Mouse (Mus musculus) stomach, postnatal 0 days (tissue): ENCODE data around the gene Sumf1. TPM values are rescaled to one million over a fixed set of nuclear protein-coding genes. Genes with fewer than 3 reads are reported as not detected.

Experiments
- ATAC-seq: fragments of 200-750 bp; cut with Nextera tagmentation; 2 replicates; pipeline ENCODE4 v1.8.0; 2017; ENCODE audit not compliant: low FRiP score, low TSS enrichment
- DNase-seq: peaks from one replicate; pipeline ENCODE4 v3.0.0-alpha.2; 2016; ENCODE audit warnings: low spot score
- H3K27ac ChIP-seq: fragments of 300-500 bp; sonication (generic); replicated peaks from 2 replicates; pipeline ENCODE4 v1.5.1; 2014; ENCODE audit warnings: mild to moderate bottlenecking, control low read depth
- H3K27me3 ChIP-seq: fragments of 300-500 bp; sonication (generic); 2 replicates; pipeline ENCODE4 v1.6.1; 2014; ENCODE audit warnings: low read length; ENCODE audit not compliant: control insufficient read depth, insufficient read depth
- H3K36me3 ChIP-seq: fragments of 300-500 bp; sonication (generic); 2 replicates; pipeline ENCODE4 v1.6.1; 2014; ENCODE audit warnings: low read length, mixed read lengths; ENCODE audit not compliant: control insufficient read depth, insufficient read depth
- H3K4me1 ChIP-seq: fragments of 300-500 bp; sonication (generic); replicated peaks from 2 replicates; pipeline ENCODE4 v1.6.1; 2014; ENCODE audit warnings: antibody characterized with exemption; ENCODE audit not compliant: control insufficient read depth, insufficient read depth
- H3K4me2 ChIP-seq: fragments of 300-500 bp; sonication (generic); replicated peaks from 2 replicates; pipeline ENCODE4 v1.6.1; 2014; ENCODE audit warnings: low read depth, mild to moderate bottlenecking, control low read depth, moderate library complexity
- H3K4me3 ChIP-seq: fragments of 300-500 bp; sonication (generic); 2 replicates; pipeline ENCODE4 v1.5.1; 2014; ENCODE audit warnings: low read depth, low read length, control low read depth
- H3K9ac ChIP-seq: fragments of 300-500 bp; sonication (generic); 2 replicates; pipeline ENCODE4 v1.6.1; 2014; ENCODE audit warnings: mild to moderate bottlenecking, low read length, control low read depth, mixed read lengths
- H3K9me3 ChIP-seq: fragments of 300-500 bp; sonication (generic); 2 replicates; pipeline ENCODE4 v1.6.1; 2016; ENCODE audit warnings: low read length; ENCODE audit not compliant: control insufficient read depth
- CTCF ChIP-seq: IDR thresholded peaks from 2 replicates; pipeline ENCODE4 v1.5.1; 2016; ENCODE audit warnings: antibody characterized with exemption, low read depth, mild to moderate bottlenecking, moderate library complexity
- EP300 ChIP-seq: optimal IDR thresholded peaks from 2 replicates; pipeline ENCODE3; 2016; ENCODE audit warnings: antibody characterized with exemption
- WGBS: fragments of 180-500 bp; shearing (Covaris S2); extraction: QIAGEN DNeasy Blood & Tissue Kit; methylation state at CpG from one replicate; pipeline ENCODE4 v1.1.7; 2014; 5-methylcytosine and 5-hydroxymethylcytosine counted together
- polyA plus RNA-seq: library from polyadenylated mRNA; unstranded; fragments of >200 nt; fragmentation: Nextera tagmentation; extraction: Ambion mirVana; gene quantifications from 2 replicates; pipeline ENCODE4 v1.2.1, GENCODE M21; 2015

The Sumf1 gene
- polyA plus RNA-seq, 1 experiment from 2014 or later = 20.0 TPM

- H3K4me2 ChIP-seq = no peak overlapping the region
- no peaks in the 10 kb centered on the region for H3K4me1 ChIP-seq
- no peaks in the 10 kb centered on the region for H3K36me3 ChIP-seq
- no peaks in the 10 kb centered on the region for H3K9me3 ChIP-seq
- TF ChIP-seq EP300 = no peak
- no peak for TF ChIP-seq CTCF
- DNase-seq = no peak
- no peak overlapping the region for H3K27ac ChIP-seq
- no peak overlapping the region for H3K9ac ChIP-seq
- H3K27me3 ChIP-seq = no peaks in the 10 kb centered on the region
- ATAC-seq = no peak
- no peak overlapping the region for H3K4me3 ChIP-seq
- WGBS = 93% methylated on average over 5 of the region's 5 CpGs
Observed at GRCm38 (mm10) chr6:108222875-108223274, 37.5 kb upstream of the Sumf1 start.

DNA sequence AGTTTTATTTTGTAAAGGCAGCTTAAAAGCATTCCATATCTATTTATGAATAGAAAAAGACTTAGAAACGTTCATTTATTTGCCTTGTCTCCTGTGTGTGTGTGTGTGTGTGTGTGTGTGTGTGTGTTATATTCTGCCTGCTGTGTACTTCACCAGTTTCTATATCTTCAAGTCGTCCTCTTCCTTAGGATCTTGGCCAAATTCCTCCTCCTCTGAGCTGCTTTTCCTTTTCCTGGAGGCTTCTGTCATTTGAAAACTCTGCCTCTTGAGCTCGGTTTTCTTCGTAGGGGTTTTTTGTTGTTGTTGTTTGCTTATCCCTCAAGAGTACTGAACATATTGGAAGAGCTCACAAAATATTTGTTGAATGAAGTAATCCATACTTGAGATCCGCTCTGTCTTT is 37.1 kb upstream of the Sumf1 start:
- WGBS = 35% methylated on average over 5 of the region's 5 CpGs
- no peak overlapping the region for H3K27ac ChIP-seq

GRCm38 (mm10) chr6:108217987-108218386 is 32.6 kb upstream of the Sumf1 start:
- Histone ChIP-seq H3K36me3 (no peaks in the 10 kb centered on the region), H3K4me1 (no peaks in the 10 kb centered on the region), H3K9me3 (no peaks in the 10 kb centered on the region), H3K9ac (no peak overlapping the region), H3K4me3 (no peak overlapping the region), H3K27ac (no peak overlapping the region), H3K27me3 (no peaks in the 10 kb centered on the region), H3K4me2 (no peak overlapping the region)
- ATAC-seq (no peak), DNase-seq (no peak)
- 84% methylated on average over 3 of the region's 3 CpGs for WGBS
- TF ChIP-seq EP300 (no peak), CTCF (no peak)

More for the DNA sequence above, 37.1 kb upstream of the Sumf1 start:
- H3K4me2 ChIP-seq = no peak overlapping the region
- no peaks in the 10 kb centered on the region for H3K27me3 ChIP-seq
- ATAC-seq = no peak
- no peaks in the 10 kb centered on the region for H3K4me1 ChIP-seq
- H3K9me3 ChIP-seq = no peaks in the 10 kb centered on the region
- no peak overlapping the region for H3K9ac ChIP-seq
- DNase-seq = no peak
- TF ChIP-seq CTCF (no peak), EP300 (no peak)
- no peaks in the 10 kb centered on the region for H3K36me3 ChIP-seq
- H3K4me3 ChIP-seq = no peak overlapping the region

DNA sequence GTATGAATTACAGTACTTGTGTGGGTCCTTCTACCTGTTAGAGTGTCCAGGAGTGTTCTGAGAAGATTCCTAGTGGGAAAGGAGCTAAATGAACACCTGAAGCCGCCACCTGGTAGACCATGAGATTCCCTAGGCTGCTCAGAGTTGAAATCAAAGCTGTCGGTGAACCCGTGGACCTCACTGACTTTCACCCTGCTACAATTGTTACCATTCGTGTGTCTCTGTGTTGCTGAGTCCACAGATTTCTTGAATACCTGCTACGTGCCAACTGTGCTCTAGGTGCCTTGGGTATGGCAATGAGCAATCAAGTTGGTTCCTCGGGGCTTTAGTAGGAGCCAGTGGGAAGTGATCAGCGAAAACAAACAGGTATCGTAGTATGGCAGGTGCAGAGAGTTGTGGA is 31.4 kb upstream of the Sumf1 start:
- Histone ChIP-seq H3K27ac (no peak overlapping the region), H3K9ac (no peak overlapping the region), H3K9me3 (no peaks in the 10 kb centered on the region), H3K36me3 (no peaks in the 10 kb centered on the region), H3K4me1 (no peaks in the 10 kb centered on the region), H3K4me3 (no peak overlapping the region), H3K4me2 (no peak overlapping the region), H3K27me3 (no peaks in the 10 kb centered on the region)
- TF ChIP-seq EP300 (no peak), CTCF (no peak)
- WGBS = 90% methylated on average over 8 of the region's 8 CpGs
- DNase-seq = no peak
- no peak for ATAC-seq

DNA sequence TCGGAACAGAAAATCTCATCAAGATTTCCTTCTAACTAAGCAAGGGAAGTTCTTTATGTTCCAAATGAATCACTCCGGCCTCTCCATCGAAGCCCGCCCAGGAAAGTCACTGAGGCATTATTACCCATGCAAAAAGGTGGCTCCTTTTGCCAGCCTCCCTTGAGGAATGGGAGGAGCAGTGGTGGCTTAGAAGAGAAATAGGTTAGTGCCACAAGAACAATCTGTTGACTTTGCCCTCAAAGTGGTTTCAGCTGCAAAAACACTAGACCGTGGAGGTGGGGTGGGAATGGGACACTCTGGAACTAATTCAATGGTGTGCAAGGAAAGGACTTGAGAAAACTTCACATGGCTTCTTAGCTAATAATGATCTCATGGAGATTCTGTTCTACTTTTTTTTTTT is 30.7 kb upstream of the Sumf1 start:
- DNase-seq (no peak), ATAC-seq (no peak)
- no peaks in the 10 kb centered on the region for H3K4me1 ChIP-seq
- no peak overlapping the region for H3K27ac ChIP-seq
- TF ChIP-seq EP300 (no peak), CTCF (no peak)
- H3K36me3 ChIP-seq = no peaks in the 10 kb centered on the region
- no peaks in the 10 kb centered on the region for H3K9me3 ChIP-seq
- WGBS = 79% methylated on average over 5 of the region's 5 CpGs
- no peak overlapping the region for H3K9ac ChIP-seq
- H3K4me3 ChIP-seq = no peak overlapping the region
- H3K27me3 ChIP-seq = no peaks in the 10 kb centered on the region
- no peak overlapping the region for H3K4me2 ChIP-seq

DNA sequence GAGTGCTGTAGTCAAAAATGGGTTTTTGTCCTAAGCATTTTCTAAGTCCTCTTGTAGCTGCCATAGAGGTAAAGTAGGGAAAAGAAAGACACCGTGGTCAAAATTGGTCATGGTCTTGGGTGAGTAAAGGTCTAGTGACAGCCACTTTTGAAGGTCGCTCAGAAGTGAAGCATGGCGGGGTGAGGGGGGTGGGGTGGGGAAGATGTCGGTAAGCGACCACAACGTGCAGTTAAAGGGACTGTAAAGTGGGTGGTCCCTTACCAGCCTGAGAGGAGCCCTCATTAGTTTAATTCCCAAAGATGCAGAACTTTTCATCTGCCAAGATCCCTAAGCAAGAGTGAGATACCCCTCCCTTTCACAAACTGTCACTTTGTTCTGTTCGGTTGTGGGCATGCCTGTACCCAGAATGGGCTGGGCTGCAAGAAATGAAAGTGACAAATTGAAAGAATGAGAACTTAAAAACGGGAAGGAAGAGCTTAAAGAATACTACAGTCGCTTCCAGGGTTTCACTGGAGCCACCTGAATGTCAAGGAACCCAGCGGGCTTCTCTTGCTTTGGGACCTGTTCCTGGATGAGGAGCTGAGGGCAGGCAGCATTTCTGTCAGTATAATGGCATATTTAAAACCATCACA is 29.0 kb upstream of the Sumf1 start:
- ATAC-seq = no peak
- Histone ChIP-seq H3K27me3 (no peaks in the 10 kb centered on the region), H3K9ac (no peak overlapping the region; the same call in 1 of the 2 replicates), H3K4me1 (no peaks in the 10 kb centered on the region), H3K36me3 (no peaks in the 10 kb centered on the region), H3K9me3 (no peaks in the 10 kb centered on the region), H3K4me2 (peak overlapping the region; percentile 82), H3K4me3 (peak overlapping the region; percentile 70), H3K27ac (no peak overlapping the region)
- TF ChIP-seq CTCF = no peak
- no peak for TF ChIP-seq EP300
- DNase-seq = no peak
- 17% methylated on average over 10 of the region's 10 CpGs for WGBS
